Mouse (Mus musculus) heart, postnatal 14 days (tissue): ENCODE measurements around the gene Fam19a2. TPM values are rescaled to one million over a fixed set of nuclear protein-coding genes. Genes with fewer than 3 reads are reported as not detected.

Experiments used
- DNase-seq, 2 experiments: peaks; one replicate each; pipeline ENCODE4 v3.0.0; 2021 to 2022
- intact Hi-C: fragments of 180-260 bp; cut with DNase I; formaldehyde crosslinking; loops from one replicate; pipeline ENCODE4 v1.15.1; 2025
- total RNA-seq, 2 experiments: library from RNA; stranded (reverse); gene quantifications; 2 replicates each; pipeline ENCODE4 v1.2.3; 2021

Gene Fam19a2
- total RNA-seq, 2 experiments from 2014 or later, result 0.10 to 0.17 TPM

DNA sequence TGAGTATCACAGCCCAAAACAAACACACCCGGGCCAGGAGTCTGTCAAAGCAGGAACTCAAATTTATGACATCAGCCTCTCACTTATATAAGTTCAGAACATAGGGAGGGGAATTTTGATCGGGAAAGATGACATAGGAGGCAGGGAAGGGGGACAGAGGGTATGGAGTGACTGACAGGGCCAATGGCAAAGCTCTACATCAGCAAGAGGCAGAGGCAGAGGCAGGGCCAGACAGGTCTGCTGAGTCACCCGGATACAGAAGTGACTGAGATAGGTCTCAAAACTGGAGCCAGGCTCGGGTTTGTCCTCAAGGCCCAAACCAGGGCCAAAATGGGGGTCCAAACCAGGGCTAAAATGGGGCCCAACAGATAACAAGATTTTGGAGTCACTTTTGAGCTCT, 272.3 kb downstream of the Fam19a2 start:
- intact Hi-C loops, result no loop called here
- DNase-seq, result no peak

DNA sequence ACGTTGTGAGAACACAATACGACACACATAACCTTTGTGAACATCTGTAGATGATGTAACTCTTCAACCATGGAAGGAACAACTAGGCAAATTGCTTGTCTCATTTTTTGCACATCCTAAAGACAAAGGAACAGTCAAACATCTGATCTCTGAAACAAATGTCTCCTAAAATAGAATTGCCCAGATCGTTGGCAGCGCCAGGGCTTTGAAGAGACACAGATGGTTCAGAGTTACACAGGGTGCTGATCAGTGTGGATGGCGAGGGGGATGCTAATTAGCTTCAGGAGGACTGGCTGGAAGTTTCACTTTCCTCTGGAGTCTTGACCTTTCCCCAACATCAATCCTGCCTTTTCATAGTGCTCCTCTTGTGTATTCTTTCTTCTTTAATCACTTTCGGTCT, 284.6 kb downstream of the Fam19a2 start:
- DNase-seq, result no peak
- intact Hi-C loops, result loop anchor here (5.0 kb wide), 1 partner anchor 91 kb away; no protein-coding TSS in a partner anchor

- DNase-seq, result no peak
- intact Hi-C loops, result no loop called here
These were observed 303.9 kb downstream of the Fam19a2 start for GRCm38 (mm10) chr10:123567677-123568076.

DNA sequence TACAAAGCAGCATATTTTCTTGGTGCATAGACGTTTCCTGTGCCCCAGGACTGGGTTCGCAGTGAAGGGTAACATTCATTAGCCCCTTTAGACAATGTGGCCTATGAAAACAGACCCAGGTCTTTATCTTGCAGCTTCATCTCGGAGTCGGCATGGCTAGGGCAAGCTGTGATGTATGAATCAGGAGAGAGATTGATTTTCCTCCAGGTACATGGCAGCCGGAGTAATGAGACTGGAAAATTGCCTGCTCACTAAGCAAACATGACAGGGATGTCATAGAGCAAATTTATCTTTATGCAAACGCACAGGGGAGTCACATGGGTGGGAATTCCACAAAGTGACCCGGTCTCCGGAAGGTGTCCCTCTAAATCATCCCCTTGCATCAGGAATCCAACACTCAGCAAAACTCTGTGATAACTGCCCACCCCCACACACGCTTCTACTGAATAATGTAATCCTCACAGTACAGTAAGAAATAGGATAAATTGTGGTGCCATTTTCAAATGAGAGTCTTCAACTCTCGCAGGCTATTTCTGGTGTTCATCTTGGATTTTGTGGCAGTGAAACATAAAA, 306.9 kb downstream of the Fam19a2 start:
- intact Hi-C loops, result no loop called here
- no peak for DNase-seq

DNA sequence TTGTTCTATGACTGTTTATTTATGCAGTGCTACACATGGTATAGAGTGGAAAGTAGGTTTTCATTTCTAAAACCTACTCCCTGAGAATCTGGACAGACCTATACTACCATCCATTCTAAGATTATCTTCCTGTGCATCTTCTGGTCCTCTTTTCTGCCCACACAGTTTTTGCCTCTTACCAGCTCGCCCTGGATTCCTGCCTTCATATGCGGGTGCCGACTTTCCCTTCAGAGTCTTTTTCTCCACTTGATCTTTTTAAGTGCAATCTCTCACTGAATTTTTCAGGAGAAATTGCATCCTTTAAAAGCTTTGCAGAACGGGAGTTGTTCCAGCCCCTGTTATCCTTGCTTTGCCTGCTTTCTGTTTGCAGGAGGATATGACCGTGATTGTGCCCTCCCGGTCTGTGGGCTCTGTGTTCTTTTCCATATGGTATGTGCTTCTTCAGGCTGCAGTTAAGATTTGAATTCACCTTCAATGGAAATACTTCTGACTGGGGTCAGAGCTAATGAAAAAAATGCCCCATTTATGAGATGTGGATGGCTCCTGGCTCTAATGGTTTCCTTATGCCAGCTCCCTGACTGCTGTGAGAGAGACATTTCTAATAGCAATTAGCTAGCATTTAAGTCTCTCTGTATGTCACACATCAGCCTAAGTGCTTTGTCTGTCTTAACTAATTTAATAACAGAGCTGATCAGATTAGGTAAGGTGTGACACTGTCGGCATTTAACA, 308.7 kb downstream of the Fam19a2 start:
- intact Hi-C loops, result no loop called here
- no peak for DNase-seq

DNA sequence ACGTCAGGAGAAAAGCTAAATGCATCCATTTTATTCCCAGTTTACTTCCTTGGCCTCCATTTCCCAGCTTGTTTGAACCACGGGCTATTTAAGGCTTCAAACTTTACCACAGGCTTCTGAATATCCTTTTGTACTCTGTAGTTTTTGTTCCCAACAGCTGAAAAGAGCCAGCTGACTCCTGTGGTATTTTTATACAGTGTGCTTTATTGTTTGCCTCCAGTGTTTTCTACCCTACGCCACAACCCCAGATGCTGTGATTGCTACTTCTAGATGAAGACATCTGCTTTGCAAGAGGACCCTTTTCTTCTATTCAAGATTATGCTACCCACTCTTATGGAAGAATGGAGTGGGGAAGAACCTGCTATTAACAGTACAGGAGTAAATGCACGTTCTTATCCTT, 314.0 kb downstream of the Fam19a2 start:
- no peak for DNase-seq
- intact Hi-C loops, result no loop called here

DNA sequence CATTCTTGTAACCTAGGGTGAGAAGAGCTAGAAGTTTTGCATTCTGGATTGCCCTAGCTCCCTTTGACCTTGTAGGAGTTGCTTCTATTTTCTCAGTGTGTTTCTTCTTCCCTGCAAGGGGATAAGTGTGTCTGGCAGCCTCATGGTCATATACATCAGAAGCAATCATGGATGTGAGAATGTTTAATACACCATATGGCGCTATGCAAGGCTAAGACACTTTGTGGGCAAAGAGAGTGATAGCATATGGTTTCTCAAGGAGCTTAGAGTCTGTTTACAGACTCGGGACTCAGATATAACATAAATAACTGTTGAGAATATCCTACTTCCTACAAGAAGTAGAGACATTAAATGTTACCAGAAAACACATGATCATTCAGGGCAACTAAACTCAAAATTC, 315.2 kb downstream of the Fam19a2 start:
- DNase-seq, result no peak
- intact Hi-C loops, result no loop called here

- no peak for DNase-seq
- intact Hi-C loops, result no loop called here
These were observed 331.2 kb downstream of the Fam19a2 start for GRCm38 (mm10) chr10:123595043-123595442.

GRCm38 (mm10) chr10:123597059-123597458, 333.3 kb downstream of the Fam19a2 start:
- DNase-seq, result no peak
- intact Hi-C loops, result no loop called here

DNA sequence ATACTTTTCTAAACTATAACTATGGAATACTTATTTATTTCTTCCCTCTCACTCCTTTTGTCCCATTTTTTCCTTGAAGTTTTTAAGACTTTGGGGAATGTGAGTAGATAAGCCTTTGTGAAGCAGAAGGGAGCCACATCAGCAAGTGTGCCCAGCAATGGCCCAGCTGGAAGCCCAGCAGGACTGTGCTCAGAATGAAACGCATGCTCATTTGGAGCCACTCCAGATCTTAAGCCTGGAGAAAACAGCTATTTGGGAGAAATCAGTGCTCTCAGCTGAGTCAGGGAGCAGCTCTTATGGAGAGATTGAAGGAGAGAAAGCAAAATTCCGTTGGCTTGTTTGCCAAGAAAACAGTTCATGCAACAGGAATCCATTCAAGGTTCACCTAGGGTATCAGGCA, 341.9 kb downstream of the Fam19a2 start:
- intact Hi-C loops, result no loop called here
- no peak for DNase-seq

DNA sequence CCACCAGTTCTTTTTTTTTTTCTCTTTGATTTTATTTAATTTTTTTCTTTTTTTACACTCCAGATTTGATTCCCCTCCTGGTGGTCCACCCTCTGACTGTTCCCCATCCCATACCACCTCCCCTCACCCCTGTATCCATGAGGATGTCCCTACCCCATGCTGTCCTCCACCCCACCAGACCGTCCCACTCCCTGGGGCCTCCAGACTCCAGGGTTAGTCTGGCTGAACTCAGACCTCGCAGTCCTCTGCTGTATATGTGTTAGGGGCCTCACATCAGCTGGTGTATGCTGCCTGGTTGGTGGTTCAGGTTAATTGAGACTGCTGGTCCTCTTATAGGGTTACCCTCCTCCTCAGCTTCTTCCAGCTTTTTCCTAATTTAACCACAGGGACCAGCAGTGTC, 362.9 kb downstream of the Fam19a2 start:
- DNase-seq, result no peak
- intact Hi-C loops, result no loop called here

DNA sequence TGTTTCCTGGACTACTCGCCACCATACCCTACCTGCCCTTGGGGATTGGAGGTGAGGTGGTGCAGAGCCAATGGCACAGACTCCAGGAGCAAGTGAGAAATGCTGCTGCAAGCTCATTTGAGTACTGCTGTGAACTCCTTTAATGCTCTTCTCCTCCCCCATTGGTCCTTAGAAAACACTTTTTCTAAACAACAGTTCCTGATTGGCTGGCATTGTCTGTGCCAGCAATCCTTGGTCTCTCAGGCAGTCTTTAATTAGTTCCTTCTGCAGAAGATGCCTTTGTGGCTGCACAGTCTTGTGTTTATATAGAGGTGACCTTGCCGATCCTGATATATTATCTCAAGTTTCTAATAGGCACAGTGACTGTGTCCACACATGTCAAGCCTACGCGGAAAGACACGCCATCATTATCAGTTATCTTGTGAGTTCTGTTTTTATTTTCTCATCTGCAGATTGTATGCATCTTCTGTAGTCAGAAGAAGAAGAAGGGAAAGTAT, 365.5 kb downstream of the Fam19a2 start:
- DNase-seq, result no peak
- intact Hi-C loops, result no loop called here

DNA sequence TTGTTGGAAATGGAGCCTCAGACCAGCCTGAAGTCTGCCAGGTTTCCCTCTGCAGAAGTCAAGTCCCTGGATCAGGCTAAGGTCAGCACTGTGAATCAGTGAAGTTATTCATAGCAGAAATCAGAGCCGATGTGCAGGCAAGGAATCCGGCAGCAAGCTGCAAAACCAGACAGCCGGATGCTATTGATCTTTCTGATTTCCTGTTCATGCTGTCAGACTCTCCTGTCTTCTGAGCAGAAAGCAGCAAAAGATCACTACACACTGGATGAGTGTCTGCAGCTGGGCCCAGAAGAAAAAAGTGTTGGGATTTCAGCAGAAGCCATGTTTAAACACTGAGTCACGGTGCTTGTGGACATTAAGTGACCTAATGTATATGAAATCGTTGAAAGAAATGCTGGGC, 368.2 kb downstream of the Fam19a2 start:
- intact Hi-C loops, result no loop called here
- no peak for DNase-seq

GRCm38 (mm10) chr10:123636655-123637054, 372.9 kb downstream of the Fam19a2 start:
- DNase-seq, result no peak
- intact Hi-C loops, result no loop called here

DNA sequence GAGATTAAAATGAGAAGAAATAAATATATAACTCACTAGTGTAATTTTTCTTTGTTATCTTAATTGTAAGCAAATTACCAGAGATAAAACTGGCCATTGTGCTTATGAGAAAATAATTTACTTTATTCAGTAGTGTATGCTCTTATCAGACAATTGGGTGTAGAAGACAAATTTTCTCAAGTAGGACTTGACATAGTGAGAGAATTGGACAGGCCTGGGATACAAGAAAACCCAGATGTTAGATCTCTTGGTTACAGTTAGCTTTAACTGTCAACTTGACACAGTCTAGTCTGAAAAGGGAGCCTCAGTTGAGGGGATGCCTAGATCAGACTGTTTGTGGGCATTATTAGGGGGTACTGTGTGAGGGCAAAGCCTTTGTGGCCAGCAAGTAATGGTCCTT, 373.7 kb downstream of the Fam19a2 start:
- no peak for DNase-seq
- intact Hi-C loops, result no loop called here

- no peak for DNase-seq
- intact Hi-C loops, result no loop called here
These were observed 381.8 kb downstream of the Fam19a2 start for GRCm38 (mm10) chr10:123645568-123645967.

GRCm38 (mm10) chr10:123671208-123671607, 407.4 kb downstream of the Fam19a2 start:
- intact Hi-C loops, result no loop called here
- no peak for DNase-seq

DNA sequence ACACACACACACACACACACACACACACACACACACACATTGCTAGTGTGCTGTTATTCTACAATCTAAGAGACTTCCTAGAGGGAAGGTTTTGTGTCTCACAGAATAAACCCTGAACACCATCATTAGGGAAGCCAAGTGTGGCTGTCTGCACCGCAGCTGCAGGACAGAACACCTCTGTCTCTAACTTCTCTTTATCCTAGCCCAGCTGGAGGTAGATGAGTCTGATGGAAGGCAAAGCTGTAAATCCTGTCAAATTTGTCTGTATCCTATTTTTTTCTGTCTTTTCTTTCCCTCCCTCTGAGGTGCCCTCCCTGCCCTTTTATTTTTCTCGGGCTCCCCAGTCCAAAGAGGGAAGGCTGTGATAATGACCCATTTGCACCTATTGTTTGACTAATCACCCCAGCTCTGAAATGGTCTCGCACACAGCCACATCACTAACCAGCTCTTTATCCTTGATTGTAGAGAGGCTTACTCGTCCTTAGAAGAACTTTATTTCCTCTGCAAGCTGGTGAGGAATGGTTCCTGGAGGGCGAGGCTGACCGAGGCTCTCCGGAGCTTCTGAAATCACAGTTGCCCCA, 414.6 kb downstream of the Fam19a2 start:
- intact Hi-C loops, result no loop called here
- DNase-seq, result no peak

- no peak for DNase-seq
- intact Hi-C loops, result no loop called here
These were observed 419.0 kb downstream of the Fam19a2 start for GRCm38 (mm10) chr10:123682718-123683255.

- no peak for DNase-seq
- intact Hi-C loops, result no loop called here
These were observed 428.6 kb downstream of the Fam19a2 start for GRCm38 (mm10) chr10:123692186-123692925.

GRCm38 (mm10) chr10:123692926-123693224, 429.1 kb downstream of the Fam19a2 start:
- intact Hi-C loops, result no loop called here
- DNase-seq, result no peak
